Mouse (Mus musculus) testis, adult 2 months (tissue): Measurements from ENCODE around the gene Oser1.

ENCODE experiments used
- CTCF ChIP-seq: fragments of 200-500 bp; IDR thresholded peaks from 2 replicates; pipeline ENCODE4 v1.5.1; 2012; ENCODE audit warnings: low read depth, mild to moderate bottlenecking, inconsistent platforms, low read length, moderate library complexity; ENCODE audit not compliant: control insufficient read depth, insufficient read depth, insufficient replicate concordance
- POLR2A ChIP-seq: fragments of 200-500 bp; IDR thresholded peaks from 2 replicates; pipeline ENCODE4 v1.6.1; 2012; ENCODE audit warnings: low read depth, mild to moderate bottlenecking, inconsistent platforms, low read length, moderate library complexity; ENCODE audit not compliant: control insufficient read depth

GRCm38 (mm10) chr2:163419346-163420045 lies 5.0 kb downstream of the Oser1 start:
- TF ChIP-seq POLR2A, result peak; percentile 68
- TF ChIP-seq CTCF, result no peak
